Mouse (Mus musculus): Measurements from ENCODE around the gene Dhodh. TPM values are rescaled to one million over a fixed set of nuclear protein-coding genes. Genes with fewer than 3 reads are reported as not detected.

The Dhodh gene
- total RNA-seq (2023) = 1 to 10 TPM; 5.4 to 9.0 TPM

GRCm38 (mm10) chr8:109608271-109609152 is at the start of gene Dhodh:
Gene Dhodh (minus strand): TSS chr8:109608673.

GRCm38 (mm10) chr8:109614243-109615210 is 6.1 kb upstream of the Dhodh start, which contains the start of gene Pkd1l3:
Gene Pkd1l3 (plus strand): TSS chr8:109614517.

GRCm38 (mm10) chr8:109578900-109579301 is 29.6 kb downstream of the Dhodh start, which contains the start of gene Hp:
Gene Hp (minus strand): TSS chr8:109579172.

GRCm38 (mm10) chr8:109565498-109566333 is 42.8 kb downstream of the Dhodh start, which contains the start of the genes Dhx38 and Txnl4b:
Gene Dhx38 (minus strand): TSS chr8:109565861.
Gene Txnl4b (plus strand): TSS chr8:109565892.

Other genes with a start within 250 kb of the Dhodh start
- gene Pmfbp1, start 114.6 kb downstream of the Dhodh start, total RNA-seq (2023) = not detected
- gene Dhx38, start 42.8 kb downstream of the Dhodh start, total RNA-seq (2023) = 10 to 100 TPM; 60.8 to 62.8 TPM
- gene Txnl4b, start 42.8 kb downstream of the Dhodh start, total RNA-seq (2023) = 10 to 100 TPM; 10.3 to 14.0 TPM
- gene Hp, start 29.5 kb downstream of the Dhodh start, total RNA-seq (2023) = 1,000 to 10,000 TPM in 1 of 2 experiments, 100 to 1,000 TPM in 1; 961 to 1,018 TPM
- gene Pkd1l3, start 5.8 kb upstream of the Dhodh start, total RNA-seq (2023) = under 1 TPM in 1 of 2 experiments, not detected in 1; 0.22 TPM
- 10 to 100 TPM; 75.5 to 86.4 TPM for gene Ist1, start 84.6 kb upstream of the Dhodh start, total RNA-seq (2023)
- gene Zfp821, start 96.9 kb upstream of the Dhodh start, total RNA-seq (2023) = 10 to 100 TPM; 12.6 to 14.3 TPM
- gene Atxn1l, start 129.1 kb upstream of the Dhodh start, total RNA-seq (2023) = 10 to 100 TPM; 28.8 to 30.4 TPM
- gene Ap1g1, start 169.9 kb upstream of the Dhodh start, total RNA-seq (2023) = 10 to 100 TPM; 73.2 to 79.5 TPM